Mouse (Mus musculus) cortical plate, adult 2 months (tissue): ENCODE data around the gene Ifi27.

ENCODE experiments used
- CTCF ChIP-seq: fragments of 200-500 bp; IDR thresholded peaks from 2 replicates; pipeline ENCODE4 v1.5.1; 2011; ENCODE audit warnings: mild to moderate bottlenecking, control low read depth, low read length; ENCODE audit not compliant: insufficient read depth; ENCODE audit errors: extremely low read depth
- POLR2A ChIP-seq: fragments of 200-500 bp; IDR thresholded peaks from 2 replicates; pipeline ENCODE4 v1.6.1; 2011; ENCODE audit warnings: mild to moderate bottlenecking, low read length, control low read depth; ENCODE audit not compliant: insufficient read depth; ENCODE audit errors: extremely low read depth

GRCm38 (mm10) chr12:103393528-103393927 is 40.5 kb upstream of the Ifi27 start:
- TF ChIP-seq POLR2A (no peak), CTCF (no peak)
